Mouse (Mus musculus): ENCODE measurements around the gene Icmt. TPM values are rescaled to one million over a fixed set of nuclear protein-coding genes. Genes with fewer than 3 reads are reported as not detected.

Icmt gene
- 24.4 to 32.0 TPM (median 29.6 TPM) in 4 replicates for total RNA-seq (2023; ENCODE audit: inconsistent age)

DNA sequence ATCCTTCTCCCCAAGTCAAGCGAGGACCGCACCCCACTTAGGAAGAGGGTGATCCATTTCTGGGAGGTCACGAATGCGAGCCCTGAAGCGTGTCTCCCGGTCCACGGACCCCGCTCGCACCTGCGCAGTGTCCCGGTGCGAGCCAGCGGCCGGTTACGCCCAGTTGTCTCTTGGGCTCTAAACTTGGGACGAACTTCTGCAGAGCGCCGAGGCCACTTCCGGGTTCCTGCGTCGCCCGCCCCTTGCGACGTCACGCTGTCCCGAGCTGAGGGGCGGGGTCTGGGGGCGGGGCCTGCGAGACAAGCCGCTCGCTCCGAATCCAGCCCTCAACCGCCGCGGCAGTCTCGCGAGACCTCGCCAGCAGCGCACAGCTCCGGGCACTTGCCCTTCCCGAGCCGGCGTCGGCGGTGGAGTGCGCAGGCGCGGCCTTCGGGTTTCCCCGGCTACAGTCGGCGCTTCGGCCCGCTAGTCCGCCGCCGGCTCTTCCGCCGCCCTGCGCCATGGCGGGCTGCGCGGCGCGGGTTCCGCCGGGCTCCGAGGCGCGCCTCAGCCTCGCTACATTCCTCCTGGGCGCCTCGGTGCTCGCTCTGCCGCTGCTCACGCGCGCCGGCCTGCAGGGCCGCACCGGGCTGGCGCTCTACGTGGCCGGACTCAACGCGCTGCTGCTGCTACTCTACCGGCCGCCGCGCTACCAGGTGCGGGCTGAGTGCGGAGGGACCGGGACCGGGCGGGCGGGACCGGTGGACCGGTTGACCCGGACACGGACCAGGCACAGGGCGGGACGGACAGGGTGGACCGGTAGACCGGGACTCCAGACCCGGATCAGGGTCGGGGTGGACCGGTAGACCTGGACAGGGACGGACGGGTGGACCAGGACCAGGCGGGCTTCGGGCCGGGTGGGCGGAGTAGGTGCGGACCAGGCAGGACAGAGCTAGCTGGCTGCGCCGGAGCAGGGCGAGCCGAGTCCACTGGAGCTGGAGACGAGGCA, at the start of gene Icmt:
TSS of gene Icmt (plus strand) at position 354 of the 988 bp plus-strand sequence.

DNA sequence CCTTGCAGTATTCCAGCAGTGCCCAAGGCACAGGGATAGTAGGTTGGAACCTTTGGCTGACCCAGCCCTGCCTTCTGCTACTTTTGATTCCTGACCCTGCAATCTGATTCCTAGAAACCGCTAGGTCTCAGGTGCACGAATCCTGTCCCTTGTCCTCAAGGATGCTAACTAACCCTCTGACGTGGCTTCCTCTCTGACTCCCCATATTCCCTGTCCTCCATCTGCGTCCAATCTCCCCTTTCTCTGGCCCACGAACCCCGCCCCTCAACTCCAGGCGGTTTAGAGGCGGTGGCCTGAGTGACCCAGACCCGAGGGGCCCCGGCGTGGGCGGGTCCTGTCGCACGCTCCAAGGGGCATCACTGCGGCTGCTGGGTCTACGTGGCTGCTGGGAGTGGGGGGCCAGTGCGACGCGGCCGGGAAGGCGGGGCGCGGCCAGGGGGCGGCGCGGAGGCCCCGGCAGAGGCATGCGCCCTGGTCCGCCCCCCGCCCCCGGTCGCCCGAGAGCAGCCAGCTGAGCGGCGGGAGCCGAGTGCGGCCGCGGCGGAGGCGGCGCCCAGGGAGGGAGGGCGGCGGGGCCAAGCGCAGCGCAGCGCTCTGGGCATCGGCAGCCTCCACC, 23.3 kb upstream of the Icmt start, which contains the start of gene Gpr153:
TSS of gene Gpr153 (plus strand) at position 612 of the 616 bp plus-strand sequence.

DNA sequence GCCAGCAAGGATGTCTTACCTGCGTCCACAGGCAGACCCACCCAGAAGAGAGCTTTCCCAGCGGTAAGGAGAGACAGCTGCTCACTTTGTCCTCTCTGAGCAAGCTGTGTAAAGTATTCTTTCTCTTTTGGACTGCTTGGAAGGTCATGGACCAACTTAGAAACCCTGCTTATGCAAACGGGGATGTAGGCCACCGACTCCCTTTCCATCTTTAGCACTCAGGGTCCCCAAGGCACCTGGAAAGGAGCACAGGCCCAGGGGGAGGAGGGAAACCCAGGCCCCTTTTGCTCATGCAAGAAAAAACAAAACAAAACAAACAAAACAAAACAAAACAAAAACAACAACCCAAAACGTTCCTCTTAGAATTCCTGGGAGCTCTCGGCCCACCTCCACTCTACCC, 5.5 kb upstream of the Icmt start, which contains the start of gene Hes3:
TSS of gene Hes3 (minus strand) at position 101 of the 400 bp plus-strand sequence.

DNA sequence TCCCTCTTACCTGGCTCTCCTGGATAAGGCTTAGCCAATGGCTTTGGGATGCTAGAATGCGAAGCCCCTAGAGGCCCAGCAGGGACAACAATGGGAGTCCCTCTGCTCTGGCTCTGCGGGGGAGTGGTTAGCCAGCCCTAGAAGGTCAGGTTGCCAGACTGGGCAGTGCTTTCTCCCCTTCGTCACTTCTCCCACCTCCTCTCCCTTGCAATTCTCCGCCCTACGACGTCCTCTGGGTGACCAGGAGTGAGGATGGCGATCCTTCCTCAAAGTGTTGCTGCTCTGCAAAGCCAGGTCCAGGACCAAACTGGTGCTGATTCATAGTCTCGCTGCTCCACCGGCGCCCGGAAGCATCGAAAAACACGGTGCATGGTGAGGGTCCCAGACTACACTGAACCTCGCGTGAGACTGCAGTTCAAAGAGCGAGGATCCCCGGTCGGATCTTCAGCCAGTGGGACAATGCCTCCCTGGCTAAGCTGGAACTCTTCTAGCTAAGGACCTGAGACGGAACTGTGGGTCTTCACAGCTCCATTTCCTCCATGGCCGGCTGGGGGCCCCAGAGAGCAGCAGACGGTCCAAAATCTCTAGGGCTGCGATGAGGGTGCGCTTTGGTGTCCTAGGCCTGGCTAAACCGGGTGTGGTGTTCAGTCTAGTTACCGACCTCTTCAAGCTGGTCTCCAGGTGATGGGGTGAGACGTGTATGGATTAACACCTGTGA, 21.6 kb downstream of the Icmt start, which contains the start of gene Rnf207:
TSS of gene Rnf207 (minus strand) at position 477 of the 718 bp plus-strand sequence.

DNA sequence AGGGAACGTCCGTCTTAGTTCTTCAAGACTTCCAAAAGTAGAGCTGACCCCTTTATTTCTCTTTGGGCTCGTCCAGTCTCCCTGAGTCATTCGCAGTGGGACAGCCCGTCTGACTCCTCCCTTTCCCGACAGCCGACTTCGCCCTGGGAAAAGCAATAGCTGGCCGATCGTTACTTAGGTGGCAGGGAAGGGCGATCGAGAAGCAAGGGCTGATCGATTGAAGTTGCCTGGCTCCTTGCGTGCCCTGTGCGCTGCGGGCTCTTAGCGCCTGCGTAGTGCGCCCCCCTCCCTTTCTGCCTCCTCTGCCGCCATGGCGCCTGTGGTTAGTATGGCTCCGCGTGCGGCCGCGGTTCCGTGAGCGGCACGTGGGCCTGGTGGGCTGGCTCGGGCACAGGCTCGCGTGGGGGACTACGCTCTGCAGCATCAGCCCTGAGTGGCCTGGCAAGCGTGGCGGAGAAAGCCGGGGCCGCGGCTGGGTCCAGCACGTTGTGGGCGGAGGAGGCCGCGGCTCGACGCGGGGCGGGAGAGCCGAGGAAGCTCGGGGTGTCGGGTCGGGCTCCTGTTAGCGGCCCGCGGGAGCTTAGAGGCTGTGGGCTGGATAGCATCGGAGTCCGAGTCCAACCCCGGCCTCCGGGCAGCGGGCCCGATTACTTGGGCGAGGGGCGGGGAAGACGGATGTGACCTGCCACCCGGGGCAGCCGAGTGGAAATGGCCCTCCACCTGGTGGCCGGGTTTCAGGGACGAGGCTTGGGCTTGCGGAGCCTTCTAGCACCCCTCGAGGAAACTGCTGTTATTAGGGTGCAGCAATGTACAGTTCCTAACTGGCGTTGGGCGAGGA, 28.8 kb downstream of the Icmt start, which contains the start of gene Rpl22:
TSS of gene Rpl22 (plus strand) at position 169 of the 838 bp plus-strand sequence.

DNA sequence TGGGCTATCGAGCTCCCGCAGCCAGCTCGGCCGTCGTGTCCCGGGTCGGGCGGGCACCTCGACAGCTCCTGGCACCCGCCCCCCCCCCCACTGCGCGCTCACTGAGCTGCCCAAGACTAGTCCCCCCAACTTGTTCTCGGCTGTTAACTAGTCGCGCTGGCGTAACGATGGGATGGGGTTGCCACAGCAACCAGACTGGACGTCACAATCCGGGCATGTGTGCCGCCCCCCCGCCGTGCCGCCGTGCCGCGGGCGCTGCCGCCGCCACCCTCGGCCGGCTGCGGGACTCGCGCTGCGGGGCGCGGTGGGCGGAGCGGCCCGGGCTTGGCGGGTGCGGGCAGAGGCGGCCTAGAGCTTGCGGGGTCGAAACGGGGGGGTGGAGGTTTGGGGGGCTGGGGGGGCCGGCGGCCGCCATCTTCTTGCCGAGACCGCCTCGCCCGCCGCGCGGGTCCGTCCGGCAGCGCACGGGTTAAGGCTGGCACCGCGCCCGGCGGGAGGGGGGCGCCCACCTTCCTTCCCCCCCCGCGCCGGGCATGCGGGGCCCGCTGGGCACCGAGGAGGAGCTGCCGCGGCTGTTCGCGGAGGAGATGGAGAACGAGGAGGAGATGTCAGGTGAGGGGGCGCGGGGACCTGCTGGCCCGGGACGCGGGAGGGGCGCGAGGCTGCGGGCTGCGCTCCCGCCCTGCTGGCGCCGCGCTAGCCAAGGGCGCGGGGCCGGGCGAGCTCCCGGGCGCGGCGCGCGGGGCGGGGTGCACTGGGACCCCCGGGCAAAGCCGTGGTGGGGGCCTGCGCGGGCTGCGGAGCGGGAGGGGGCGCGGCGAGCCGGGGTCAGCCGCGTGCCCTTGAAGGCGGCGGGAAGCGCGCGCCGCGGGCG, 41.6 kb downstream of the Icmt start, which contains the start of gene Chd5:
TSS of gene Chd5 (plus strand) at position 233 of the 874 bp plus-strand sequence.

Other genes with a start within 250 kb of the Icmt start
- gene Plekhg5, start 224.7 kb upstream of the Icmt start, total RNA-seq (2023; ENCODE audit: inconsistent age): 1.5 to 3.0 TPM (median 2.6 TPM) in 4 replicates
- not detected in 4 replicates for gene Tnfrsf25, start 181.3 kb upstream of the Icmt start, total RNA-seq (2023; ENCODE audit: inconsistent age)
- 0.99 to 1.7 TPM (median 1.0 TPM) in 4 replicates for gene Espn, start 144.9 kb upstream of the Icmt start, total RNA-seq (2023; ENCODE audit: inconsistent age)
- not detected in 4 replicates for gene Hes2, start 138.4 kb upstream of the Icmt start, total RNA-seq (2023; ENCODE audit: inconsistent age)
- gene Acot7, start 119.1 kb upstream of the Icmt start, total RNA-seq (2023; ENCODE audit: inconsistent age): 3.3 to 7.2 TPM (median 5.1 TPM) in 4 replicates
- 0.13 to 0.18 TPM in 2 of 4 replicates, not detected in the others for gene Gpr153, start 23.0 kb upstream of the Icmt start, total RNA-seq (2023; ENCODE audit: inconsistent age)
- not detected in 4 replicates for gene Hes3, start 5.6 kb upstream of the Icmt start, total RNA-seq (2023; ENCODE audit: inconsistent age)
- gene Rnf207, start 21.8 kb downstream of the Icmt start, total RNA-seq (2023; ENCODE audit: inconsistent age): not detected in 4 replicates
- 839 to 935 TPM (median 860 TPM) in 4 replicates for gene Rpl22, start 28.5 kb downstream of the Icmt start, total RNA-seq (2023; ENCODE audit: inconsistent age)
- gene Chd5, start 41.4 kb downstream of the Icmt start, total RNA-seq (2023; ENCODE audit: inconsistent age): 0.06 to 0.13 TPM (median 0.08 TPM) in 4 replicates
- 3.7 to 6.7 TPM (median 4.1 TPM) in 4 replicates for gene Nphp4, start 179.5 kb downstream of the Icmt start, total RNA-seq (2023; ENCODE audit: inconsistent age)
- gene Kcnab2, start 180.6 kb downstream of the Icmt start, total RNA-seq (2023; ENCODE audit: inconsistent age): 75.3 to 89.3 TPM (median 81.3 TPM) in 4 replicates

Data from B cell, adult (primary cell).